Mouse (Mus musculus): ENCODE measurements around the gene Cdyl.
A peak's percentile ranks its signal among the peaks of the same experiment; 100 is the strongest.

Gene Cdyl

GRCm38 (mm10) chr13:35717658-35718057 is 58.0 kb downstream of the Cdyl start:
- no peak for DNase-seq

DNA sequence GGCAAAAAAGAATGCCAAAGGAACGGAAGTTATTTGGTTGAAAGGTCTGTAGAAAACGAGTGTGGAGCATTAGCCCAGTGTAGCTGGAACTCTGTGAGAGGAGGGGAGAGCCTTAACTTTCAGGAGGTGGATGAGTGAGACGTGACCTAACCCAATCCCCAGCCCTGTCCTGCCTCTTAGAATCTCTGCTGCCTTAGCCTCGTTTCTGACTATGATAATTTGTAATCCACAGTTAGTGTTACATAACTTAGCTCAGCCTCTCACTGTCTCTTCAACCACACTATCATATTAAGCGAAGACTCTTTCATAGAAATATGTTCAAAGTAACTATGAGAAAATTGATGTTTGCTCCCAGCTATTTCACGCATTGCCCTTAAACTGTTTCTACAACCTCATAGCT is 59.9 kb downstream of the Cdyl start:
- DNase-seq = no peak

- no peak for DNase-seq
Measured at GRCm38 (mm10) chr13:35723073-35723472, 63.4 kb downstream of the Cdyl start.

- no peak for DNase-seq
Measured at GRCm38 (mm10) chr13:35726025-35726424, 66.4 kb downstream of the Cdyl start.

DNA sequence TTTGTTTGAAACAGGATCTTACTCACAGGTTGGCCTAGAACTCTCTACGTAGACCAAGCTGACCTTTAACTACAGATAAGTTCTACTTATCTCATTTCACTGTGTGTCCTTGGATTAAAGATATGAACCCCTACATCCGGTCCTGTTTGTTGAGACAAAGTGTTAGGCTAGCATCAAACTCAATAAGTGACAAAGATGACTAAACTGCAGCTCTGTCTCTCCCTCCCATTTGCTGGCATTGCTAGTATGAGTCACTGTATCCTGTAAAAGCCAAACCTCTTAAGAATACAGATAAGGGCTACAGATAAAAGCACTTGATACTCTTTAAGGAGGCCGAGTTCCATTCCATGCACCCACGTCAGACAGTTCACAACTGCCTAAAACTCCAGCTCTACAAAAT is 72.5 kb downstream of the Cdyl start:
- DNase-seq = no peak

DNA sequence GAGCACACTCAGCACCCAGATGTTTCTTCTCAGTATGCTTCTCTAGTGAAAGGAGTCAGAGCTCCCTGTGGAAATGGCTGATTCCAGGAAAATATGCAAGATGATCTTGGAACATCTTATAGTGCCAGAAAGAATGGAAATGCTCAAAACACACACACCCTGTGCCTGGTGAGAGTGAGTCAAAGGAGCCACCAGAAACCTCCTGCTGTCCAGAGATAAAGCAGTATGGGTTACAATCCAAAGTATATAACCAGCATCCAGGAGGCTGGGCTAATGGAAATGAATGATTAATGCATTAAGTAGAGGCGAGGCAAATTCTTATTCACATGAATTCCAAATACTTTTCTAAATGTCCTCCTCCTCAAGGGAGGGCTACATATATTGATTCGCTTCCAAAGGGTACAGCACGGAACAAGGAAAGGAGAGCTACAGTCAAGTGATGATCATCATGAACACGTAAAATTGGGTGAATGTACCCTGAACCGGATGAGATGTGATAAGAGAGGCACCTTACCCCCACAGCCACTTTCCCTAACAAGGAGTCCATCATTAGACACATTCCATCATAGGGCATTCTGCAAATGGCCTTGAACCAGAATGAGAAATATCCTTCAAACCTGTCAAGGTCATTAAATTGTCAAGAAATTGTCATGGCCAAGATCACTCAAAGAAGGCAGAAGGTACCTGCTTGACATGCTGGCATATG is 73.4 kb downstream of the Cdyl start:
- no peak for DNase-seq

GRCm38 (mm10) chr13:35737565-35737964 is 77.9 kb downstream of the Cdyl start:
- no peak for DNase-seq

DNA sequence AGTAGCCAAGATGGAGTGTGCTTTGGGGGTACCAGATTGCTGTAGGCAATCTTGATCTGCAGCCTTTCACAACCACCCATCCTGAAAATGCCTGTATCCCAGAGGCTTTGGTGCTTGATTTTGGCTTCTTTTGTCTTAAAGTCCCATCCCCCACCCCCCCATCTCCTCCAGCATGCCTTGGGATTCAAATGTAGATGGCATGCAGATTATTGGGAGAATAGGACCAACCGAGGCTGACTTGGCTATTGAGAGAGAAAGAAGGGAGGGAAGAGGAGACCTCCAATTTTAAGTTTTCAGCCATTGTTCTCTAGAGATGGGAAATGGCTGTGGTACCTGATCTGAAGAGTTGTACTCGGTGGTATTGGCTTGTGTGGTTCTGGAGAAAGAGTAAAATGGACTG is 78.6 kb downstream of the Cdyl start:
- DNase-seq = no peak

- peak; percentile 14 for DNase-seq
Measured at GRCm38 (mm10) chr13:35739473-35739872, 79.8 kb downstream of the Cdyl start.

- no peak for DNase-seq
Measured at GRCm38 (mm10) chr13:35740301-35741039, 80.8 kb downstream of the Cdyl start.

DNA sequence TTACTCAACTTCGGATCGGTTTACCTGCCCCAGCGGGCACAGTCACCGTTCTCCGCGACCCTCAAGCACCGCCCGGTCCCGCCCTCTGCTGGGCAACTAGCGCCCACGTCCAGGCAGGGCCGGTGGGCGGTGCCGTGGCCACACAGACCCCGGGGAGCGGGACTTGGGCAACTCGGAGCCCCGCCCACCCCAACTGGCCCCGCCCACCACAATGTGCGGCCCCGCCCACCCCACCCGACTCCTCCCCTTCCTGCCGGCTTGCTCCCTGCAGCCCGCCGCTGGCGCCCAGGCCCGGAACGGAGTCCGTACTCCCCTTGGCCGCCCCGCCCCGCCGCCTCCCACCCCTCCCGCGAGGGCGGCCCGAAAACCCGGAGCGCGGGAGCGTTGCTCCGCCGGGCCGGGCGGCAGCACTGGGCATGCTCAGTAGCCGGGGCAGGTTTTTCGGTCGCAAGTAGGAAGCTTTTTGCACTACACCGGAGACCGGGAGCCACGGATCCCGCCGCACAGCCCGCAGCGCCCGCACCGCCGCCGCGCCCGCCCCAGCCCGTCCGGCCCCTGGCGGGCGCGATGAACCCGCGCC is 81.5 kb downstream of the Cdyl start:
- DNase-seq = peak; percentile 95

GRCm38 (mm10) chr13:35741620-35742421 is 82.2 kb downstream of the Cdyl start:
- DNase-seq = no peak

- no peak for DNase-seq
Measured at GRCm38 (mm10) chr13:35742696-35743095, 83.1 kb downstream of the Cdyl start.

GRCm38 (mm10) chr13:35743196-35743595 is 83.6 kb downstream of the Cdyl start:
- DNase-seq = no peak

GRCm38 (mm10) chr13:35749194-35749593 is 89.6 kb downstream of the Cdyl start:
- no peak for DNase-seq

GRCm38 (mm10) chr13:35749680-35750079 is 90.0 kb downstream of the Cdyl start:
- DNase-seq = no peak

- DNase-seq = no peak
Measured at GRCm38 (mm10) chr13:35752046-35752445, 92.4 kb downstream of the Cdyl start.

DNA sequence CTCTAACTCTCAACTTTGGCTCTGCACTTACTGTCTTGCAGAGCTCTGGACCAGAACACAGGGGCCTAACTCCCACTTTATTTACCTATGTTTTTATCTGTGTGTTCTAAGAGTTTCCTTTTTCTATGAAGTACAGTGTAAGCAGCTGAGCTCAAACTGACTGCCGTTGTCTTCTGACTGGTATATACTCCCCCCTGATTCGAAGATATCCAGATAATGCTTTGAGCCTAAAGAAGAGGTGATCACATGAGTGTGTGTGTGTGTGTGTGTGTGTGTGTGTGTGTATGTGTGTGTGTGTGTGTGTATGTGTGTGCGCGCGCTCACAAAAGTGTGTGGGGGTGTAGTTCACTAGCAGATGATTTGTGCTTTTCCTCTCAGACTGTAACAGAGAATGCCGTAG is 95.4 kb downstream of the Cdyl start:
- no peak for DNase-seq

DNA sequence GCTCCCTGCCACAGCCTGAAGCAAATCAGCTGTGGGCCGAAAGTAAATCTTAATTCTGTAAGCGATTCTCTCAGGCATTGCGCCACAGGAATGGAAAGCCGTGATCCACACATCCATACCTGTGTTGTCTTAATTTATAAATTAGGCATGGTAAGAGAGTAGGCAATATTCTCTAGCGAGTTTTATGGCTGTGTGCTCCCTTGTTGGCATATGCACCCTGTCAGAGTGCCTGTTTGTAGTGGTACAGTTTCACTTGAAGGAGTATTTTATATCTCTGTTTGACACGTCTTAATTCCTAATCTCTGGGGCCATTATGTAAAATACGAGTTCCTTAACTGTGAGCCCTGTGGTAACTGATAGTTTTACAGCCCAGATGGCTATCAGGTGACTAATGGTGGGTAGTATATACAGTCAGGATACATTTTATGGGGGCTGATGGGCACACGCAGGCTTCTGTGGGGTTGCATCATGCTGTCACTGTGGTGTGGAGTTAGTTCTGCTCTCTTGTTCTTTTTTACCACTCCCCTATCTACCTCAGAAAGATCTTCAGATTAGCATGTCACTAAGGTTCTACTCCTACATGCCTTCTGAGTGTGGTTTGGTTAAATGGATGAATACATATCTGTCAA is 96.1 kb downstream of the Cdyl start:
- DNase-seq = no peak

GRCm38 (mm10) chr13:35756393-35757338 is 97.0 kb downstream of the Cdyl start:
- DNase-seq = no peak

DNA sequence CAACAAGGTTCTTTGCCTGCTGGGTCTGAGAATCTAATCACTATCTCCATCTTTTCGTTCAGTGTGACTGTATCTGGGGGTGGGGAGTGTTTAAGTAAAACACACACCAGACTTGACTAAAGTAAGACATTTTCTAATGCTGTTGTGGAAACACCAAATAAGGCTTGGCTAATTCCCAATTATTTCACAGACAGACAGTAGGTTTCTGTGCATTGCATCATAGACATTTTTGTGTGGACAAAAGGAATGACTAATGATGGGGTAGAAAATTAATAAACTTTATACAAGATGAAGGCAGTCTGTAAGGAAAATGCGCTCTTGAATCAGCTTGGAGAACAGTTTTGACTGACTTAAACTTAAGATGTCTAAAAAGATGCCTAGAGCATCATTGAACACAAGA is 100.7 kb downstream of the Cdyl start:
- no peak for DNase-seq

DNA sequence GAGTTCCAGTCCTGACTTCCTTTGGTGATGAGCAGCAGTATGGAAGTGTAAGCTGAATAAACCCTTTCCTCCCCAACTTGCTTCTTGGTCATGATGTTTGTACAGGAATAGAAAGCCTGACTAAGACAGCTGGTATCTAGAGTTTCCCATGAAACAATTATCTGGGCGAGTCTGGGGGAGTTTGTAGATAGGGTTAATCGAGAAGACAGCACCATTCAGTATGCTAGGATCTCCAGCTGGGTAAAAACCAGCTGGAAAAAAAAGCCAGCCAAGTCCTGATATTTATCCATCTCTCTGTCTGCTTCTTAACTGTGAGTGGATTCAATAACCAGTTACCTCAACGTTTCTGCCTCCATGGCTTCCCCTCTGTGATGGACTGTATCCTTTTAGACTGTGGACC is 104.9 kb downstream of the Cdyl start:
- DNase-seq = no peak

All from retina, postnatal 1 day (tissue).